Mouse (Mus musculus): ENCODE measurements around the gene Tbc1d2b. TPM values are rescaled to one million over a fixed set of nuclear protein-coding genes. Genes with fewer than 3 reads are reported as not detected.

Tbc1d2b gene
- polyA plus RNA-seq, 1 experiment from 2014 or later: 30.7 TPM

- peak; percentile 54; the same call in 1 of the 2 replicates for ATAC-seq (ENCODE audit: insufficient read depth)
- Histone ChIP-seq H3K4me2 (no peak overlapping the region), H3K4me1 (ENCODE audit: insufficient read depth) (no peaks in the 10 kb centered on the region), H3K9ac (no peak overlapping the region), H3K9me3 (ENCODE audit: low read depth, low read length) (no peaks in the 10 kb centered on the region), H3K4me3 (ENCODE audit: low read depth, low read length) (no peak overlapping the region), H3K36me3 (ENCODE audit: insufficient read depth) (peaks cover 86% of the 10 kb centered on the region), H3K27ac (ENCODE audit: low read depth) (no peak overlapping the region), H3K27me3 (ENCODE audit: insufficient read depth, low read length) (no peaks in the 10 kb centered on the region)
- TF ChIP-seq CTCF (IDR thresholded peaks at IDR 0.05; ENCODE audit: low read depth): peak; percentile 89
- peak; percentile 90 for DNase-seq
- 50% methylated on average over 2 of the region's 2 CpGs for WGBS
These were observed 64.1 kb downstream of the Tbc1d2b start for GRCm38 (mm10) chr9:90206500-90206899.

GRCm38 (mm10) chr9:90204396-90204915 lies 66.1 kb downstream of the Tbc1d2b start:
- H3K27ac ChIP-seq (ENCODE audit: low read depth): no peak overlapping the region
- DNase-seq (no peak), ATAC-seq (ENCODE audit: insufficient read depth) (no peak)
- H3K9ac ChIP-seq: no peak overlapping the region
- no peak overlapping the region for H3K4me3 ChIP-seq (ENCODE audit: low read depth, low read length)
- no peak overlapping the region for H3K4me2 ChIP-seq
- H3K36me3 ChIP-seq (ENCODE audit: insufficient read depth): peaks cover 93% of the 10 kb centered on the region
- H3K27me3 ChIP-seq (ENCODE audit: insufficient read depth, low read length): no peaks in the 10 kb centered on the region
- no peaks in the 10 kb centered on the region for H3K9me3 ChIP-seq (ENCODE audit: low read depth, low read length)
- no peaks in the 10 kb centered on the region for H3K4me1 ChIP-seq (ENCODE audit: insufficient read depth)
- peak; percentile 49 for TF ChIP-seq CTCF (IDR thresholded peaks at IDR 0.05; ENCODE audit: low read depth)
- WGBS: 64% methylated on average over 8 of the region's 8 CpGs

GRCm38 (mm10) chr9:90203233-90203632 lies 67.4 kb downstream of the Tbc1d2b start:
- no peaks in the 10 kb centered on the region for H3K4me1 ChIP-seq (ENCODE audit: insufficient read depth)
- no peak for TF ChIP-seq CTCF (IDR thresholded peaks at IDR 0.05; ENCODE audit: low read depth)
- H3K27ac ChIP-seq (ENCODE audit: low read depth): no peak overlapping the region
- no peak overlapping the region for H3K4me2 ChIP-seq
- no peak overlapping the region for H3K9ac ChIP-seq
- DNase-seq: no peak
- no peak for ATAC-seq (ENCODE audit: insufficient read depth)
- WGBS: 76% methylated on average over 5 of the region's 5 CpGs
- no peak overlapping the region for H3K4me3 ChIP-seq (ENCODE audit: low read depth, low read length)
- H3K36me3 ChIP-seq (ENCODE audit: insufficient read depth): peaks cover 85% of the 10 kb centered on the region
- no peaks in the 10 kb centered on the region for H3K9me3 ChIP-seq (ENCODE audit: low read depth, low read length)
- H3K27me3 ChIP-seq (ENCODE audit: insufficient read depth, low read length): no peaks in the 10 kb centered on the region

DNA sequence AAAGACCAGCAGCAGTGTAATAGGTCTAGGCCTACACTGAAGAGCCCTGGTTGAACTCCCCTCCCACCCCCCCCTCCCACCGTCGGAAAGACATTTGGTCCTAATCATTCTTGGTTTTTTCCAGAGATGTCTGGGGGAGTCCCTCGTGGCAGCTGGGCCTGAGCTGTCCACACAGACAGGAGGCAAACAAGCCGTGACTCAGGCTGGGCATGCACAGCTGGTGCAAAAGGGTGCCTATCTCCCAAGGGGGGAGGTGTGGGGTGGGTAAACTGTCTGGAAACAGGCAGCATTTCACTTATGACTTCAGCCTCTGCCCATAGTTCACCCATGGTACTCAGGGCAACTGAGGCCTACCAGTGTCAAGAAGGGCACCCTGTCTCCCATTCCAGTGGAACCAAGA lies 69.1 kb downstream of the Tbc1d2b start:
- no peak overlapping the region for H3K4me3 ChIP-seq (ENCODE audit: low read depth, low read length)
- ATAC-seq (ENCODE audit: insufficient read depth) (no peak), DNase-seq (no peak)
- H3K27me3 ChIP-seq (ENCODE audit: insufficient read depth, low read length): no peaks in the 10 kb centered on the region
- H3K4me1 ChIP-seq (ENCODE audit: insufficient read depth): no peaks in the 10 kb centered on the region
- TF ChIP-seq CTCF (IDR thresholded peaks at IDR 0.05; ENCODE audit: low read depth): no peak
- no peak overlapping the region for H3K27ac ChIP-seq (ENCODE audit: low read depth)
- no peak overlapping the region for H3K9ac ChIP-seq
- H3K9me3 ChIP-seq (ENCODE audit: low read depth, low read length): no peaks in the 10 kb centered on the region
- WGBS: 36% methylated on average over 4 of the region's 4 CpGs
- no peak overlapping the region for H3K4me2 ChIP-seq
- peaks cover 69% of the 10 kb centered on the region for H3K36me3 ChIP-seq (ENCODE audit: insufficient read depth)

GRCm38 (mm10) chr9:90201096-90201495 lies 69.5 kb downstream of the Tbc1d2b start:
- Histone ChIP-seq H3K4me3 (ENCODE audit: low read depth, low read length) (no peak overlapping the region), H3K36me3 (ENCODE audit: insufficient read depth) (peaks cover 65% of the 10 kb centered on the region), H3K4me1 (ENCODE audit: insufficient read depth) (no peaks in the 10 kb centered on the region), H3K27ac (ENCODE audit: low read depth) (no peak overlapping the region), H3K4me2 (no peak overlapping the region), H3K9me3 (ENCODE audit: low read depth, low read length) (no peaks in the 10 kb centered on the region), H3K27me3 (ENCODE audit: insufficient read depth, low read length) (no peaks in the 10 kb centered on the region), H3K9ac (no peak overlapping the region)
- DNase-seq (no peak), ATAC-seq (ENCODE audit: insufficient read depth) (no peak)
- TF ChIP-seq CTCF (IDR thresholded peaks at IDR 0.05; ENCODE audit: low read depth): no peak
- WGBS: 90% methylated on average over 7 of the region's 7 CpGs

- TF ChIP-seq CTCF (IDR thresholded peaks at IDR 0.05; ENCODE audit: low read depth): no peak
- Histone ChIP-seq H3K36me3 (ENCODE audit: insufficient read depth) (peaks cover 64% of the 10 kb centered on the region), H3K27me3 (ENCODE audit: insufficient read depth, low read length) (no peaks in the 10 kb centered on the region), H3K4me3 (ENCODE audit: low read depth, low read length) (no peak overlapping the region), H3K27ac (ENCODE audit: low read depth) (no peak overlapping the region), H3K9ac (no peak overlapping the region), H3K4me1 (ENCODE audit: insufficient read depth) (no peaks in the 10 kb centered on the region), H3K9me3 (ENCODE audit: low read depth, low read length) (no peaks in the 10 kb centered on the region), H3K4me2 (no peak overlapping the region)
- DNase-seq (no peak), ATAC-seq (ENCODE audit: insufficient read depth) (no peak)
- 98% methylated on average over 4 of the region's 4 CpGs for WGBS
These were observed 70.1 kb downstream of the Tbc1d2b start for GRCm38 (mm10) chr9:90200501-90200900.

GRCm38 (mm10) chr9:90199611-90200010 lies 71.0 kb downstream of the Tbc1d2b start:
- WGBS: 91% methylated on average over 18 of the region's 18 CpGs
- DNase-seq (no peak), ATAC-seq (ENCODE audit: insufficient read depth) (no peak)
- H3K9ac ChIP-seq: no peak overlapping the region
- no peak overlapping the region for H3K27ac ChIP-seq (ENCODE audit: low read depth)
- H3K4me3 ChIP-seq (ENCODE audit: low read depth, low read length): no peak overlapping the region
- TF ChIP-seq CTCF (IDR thresholded peaks at IDR 0.05; ENCODE audit: low read depth): no peak
- H3K4me1 ChIP-seq (ENCODE audit: insufficient read depth): no peaks in the 10 kb centered on the region
- no peaks in the 10 kb centered on the region for H3K9me3 ChIP-seq (ENCODE audit: low read depth, low read length)
- H3K36me3 ChIP-seq (ENCODE audit: insufficient read depth): peaks cover 63% of the 10 kb centered on the region
- no peak overlapping the region for H3K4me2 ChIP-seq
- H3K27me3 ChIP-seq (ENCODE audit: insufficient read depth, low read length): no peaks in the 10 kb centered on the region
